Comparison of ENCODE assay signal across 14 mouse cellular contexts in genomic region chr7:71351364-71351763, GRCm38 (mm10). TPM values are rescaled to one million over a fixed set of nuclear protein-coding genes. Genes with fewer than 3 reads are reported as not detected.
A peak's percentile ranks its signal among the peaks of the same experiment; 100 is the strongest.
DNase-seq lines count a peak whose midpoint lies in the region; ATAC-seq lines count a peak whose summit lies in the region.
"Had no signal": no experiment of that assay in that cellular context is flagged by ENCODE, and none has a peak within 500 bp of the region (broad histone marks: within the 10 kb centered on the region; RNA-seq: fewer than 3 reads in every experiment).

Gene Gm10295 (minus strand): TSS chr7:71351485.

- WGBS in intestine, embryonic 14.5 days: 23% methylated on average over 11 of the region's 11 CpGs
- 25% methylated on average over 11 of the region's 11 CpGs for WGBS in intestine, embryonic 15.5 days
- WGBS in limb, embryonic 10.5 days: 11% methylated on average over 11 of the region's 11 CpGs
- WGBS in neural tube, embryonic 15.5 days: 9% methylated on average over 11 of the region's 11 CpGs

- H3K27ac ChIP-seq in intestine, embryonic 14.5 days (ENCODE audit: low read depth): no peak within 1 kb of the TSS
- H3K27ac ChIP-seq in intestine, embryonic 15.5 days: no peak within 1 kb of the TSS
- H3K27ac ChIP-seq in limb, embryonic 10.5 days: no peak within 1 kb of the TSS
- H3K27ac ChIP-seq in neural tube, embryonic 15.5 days (replicated peaks): no peak within 1 kb of the TSS
- H3K27ac ChIP-seq: liver, embryonic 14.5 days had no signal

- H3K9ac ChIP-seq in intestine, embryonic 14.5 days (ENCODE audit: low read length): no peak within 1 kb of the TSS
- no peak within 1 kb of the TSS for H3K9ac ChIP-seq in intestine, embryonic 15.5 days
- H3K9ac ChIP-seq in neural tube, embryonic 15.5 days (replicated peaks): 0 out of 2 replicates have a peak within 1 kb of the TSS, but pooled peaks have one; percentile 5
- H3K9ac ChIP-seq: liver, embryonic 14.5 days had no signal

- DNase-seq in intestine, embryonic 14.5 days (ENCODE audit: low spot score): no peak
- DNase-seq in embryo, embryonic 9.5 days (ENCODE audit: extremely low spot score): peak; percentile 14
- peak; percentile 32 for DNase-seq in limb, embryonic 10.5 days (ENCODE audit: low spot score)
- DNase-seq in lung, postnatal 25 days (ENCODE audit: low spot score): no peak
- no peak for DNase-seq in adrenal gland, adult 2 months
- DNase-seq: cerebellum, adult 11-12 months; gastrocnemius, postnatal 36 days; retina, postnatal 1 day; thymus, adult 2 months had no signal

- H3K4me1 ChIP-seq in intestine, embryonic 14.5 days (replicated peaks; ENCODE audit: control insufficient read depth, insufficient read depth, low read length): peaks cover 4% of the 10 kb centered on the region
- no peaks in the 10 kb centered on the region for H3K4me1 ChIP-seq in intestine, embryonic 15.5 days (replicated peaks)
- peaks cover 5% of the 10 kb centered on the region; the same call in 1 of the 2 replicates for H3K4me1 ChIP-seq in limb, embryonic 10.5 days
- peaks cover 13% of the 10 kb centered on the region for H3K4me1 ChIP-seq in neural tube, embryonic 15.5 days

- peak within 1 kb of the TSS; percentile 25; the same call in 1 of the 2 replicates for H3K4me2 ChIP-seq in intestine, embryonic 14.5 days (ENCODE audit: low read length)
- no peak within 1 kb of the TSS for H3K4me2 ChIP-seq in intestine, embryonic 15.5 days (replicated peaks)
- H3K4me2 ChIP-seq in neural tube, embryonic 15.5 days: peak within 1 kb of the TSS; percentile 44

- no peak for ATAC-seq in intestine, embryonic 14.5 days (replicated peaks; ENCODE audit: low FRiP score, low TSS enrichment, low read depth)
- ATAC-seq in intestine, embryonic 15.5 days: no peak
- no peak for ATAC-seq in neural tube, embryonic 15.5 days (ENCODE audit: low FRiP score)
- ATAC-seq: intestine, embryonic 16.5 days had no signal

- no peak within 1 kb of the TSS for H3K4me3 ChIP-seq in intestine, embryonic 14.5 days (ENCODE audit: low read depth, low read length)
- H3K4me3 ChIP-seq in intestine, embryonic 15.5 days (replicated peaks): no peak within 1 kb of the TSS
- no peak within 1 kb of the TSS for H3K4me3 ChIP-seq in limb, embryonic 10.5 days
- H3K4me3 ChIP-seq in neural tube, embryonic 15.5 days (replicated peaks): no peak within 1 kb of the TSS

- H3K36me3 ChIP-seq in intestine, embryonic 14.5 days (ENCODE audit: control insufficient read depth, insufficient read depth, low read length): no peaks in the 10 kb centered on the region
- no peaks in the 10 kb centered on the region for H3K36me3 ChIP-seq in intestine, embryonic 15.5 days
- no peaks in the 10 kb centered on the region for H3K36me3 ChIP-seq in limb, embryonic 10.5 days
- no peaks in the 10 kb centered on the region for H3K36me3 ChIP-seq in neural tube, embryonic 15.5 days

- H3K27me3 ChIP-seq in intestine, embryonic 14.5 days (replicated peaks; ENCODE audit: control insufficient read depth, insufficient read depth, low read length): no peaks in the 10 kb centered on the region
- no peaks in the 10 kb centered on the region for H3K27me3 ChIP-seq in intestine, embryonic 15.5 days (replicated peaks)
- peaks cover 26% of the 10 kb centered on the region; the same call in 1 of the 2 replicates for H3K27me3 ChIP-seq in limb, embryonic 10.5 days (ENCODE audit: low read depth, poor library complexity, severe bottlenecking)
- H3K27me3 ChIP-seq in neural tube, embryonic 15.5 days (replicated peaks): no peaks in the 10 kb centered on the region

- no peaks in the 10 kb centered on the region for H3K9me3 ChIP-seq in intestine, embryonic 14.5 days (ENCODE audit: control insufficient read depth, low read length)
- H3K9me3 ChIP-seq in intestine, embryonic 15.5 days: no peaks in the 10 kb centered on the region
- H3K9me3 ChIP-seq in limb, embryonic 10.5 days (replicated peaks): no peaks in the 10 kb centered on the region
- no peaks in the 10 kb centered on the region for H3K9me3 ChIP-seq in neural tube, embryonic 15.5 days (replicated peaks)

RNA-seq across cellular contexts. Expression of gene Gm10295, which starts in this region (rescaled TPM):
- polyA plus RNA-seq in intestine, embryonic 14.5 days (2014; fragmentation: Nextera tagmentation; extraction: Ambion mirVana): not detected in 2 replicates
- not detected in 2 replicates for polyA plus RNA-seq in intestine, embryonic 15.5 days (2015; fragmentation: Nextera tagmentation; extraction: Ambion mirVana)
- polyA plus RNA-seq in limb, embryonic 10.5 days (2016; fragmentation: Nextera tagmentation; extraction: Ambion mirVana): not detected in 2 replicates
- polyA plus RNA-seq in neural tube, embryonic 15.5 days (2015; fragmentation: Nextera tagmentation; extraction: Ambion mirVana): not detected in 2 replicates
- total RNA-seq in adrenal gland, adult 2 months (2021): not detected
- polyA plus RNA-seq in adrenal gland, adult 2 months (2012; rRNA removed): not detected in 2 replicates
- total RNA-seq: gastrocnemius, postnatal 36 days; layer of hippocampus, postnatal 25 days had no signal
- polyA plus RNA-seq: intestine, embryonic 16.5 days; liver, embryonic 14.5 days; thymus, adult 2 months had no signal

Comparison
In these comparisons a context has a peak if more than half of its experiments do, and no peak if none do; other contexts are left out.
1. Peak in DNase-seq in limb, embryonic 10.5 days; RNA of the gene not detected or under 1 TPM.